In the genomic region with DNA sequence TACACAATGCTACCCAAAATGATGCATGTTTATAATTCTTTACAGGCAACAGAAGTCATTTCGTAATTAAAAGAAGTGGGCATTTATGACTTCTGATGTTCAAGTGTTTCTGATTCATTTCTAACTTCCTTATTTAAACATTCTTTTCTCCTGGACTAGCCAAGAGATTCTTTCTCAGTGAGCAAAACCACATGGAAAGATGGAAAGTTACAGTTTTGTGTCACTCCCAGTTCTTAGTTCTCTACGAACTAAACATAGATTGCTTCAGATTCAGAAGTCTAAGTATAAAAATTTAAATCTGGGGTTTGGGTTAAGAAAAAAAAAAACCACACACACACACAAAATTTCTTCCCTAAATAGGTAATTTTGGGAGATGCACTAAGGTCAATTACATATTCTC, we compare ENCODE assay signal across 23 mouse cellular contexts.
DNase-seq lines count a peak whose midpoint lies in the region; ATAC-seq and TF ChIP-seq lines count a peak whose summit lies in the region.
"Had no signal": no experiment of that assay in that cellular context is flagged by ENCODE, and none has a peak within 500 bp of the region (broad histone marks: within the 10 kb centered on the region; RNA-seq: fewer than 3 reads in every experiment).

No protein-coding gene starts in this region.

- no peak for ATAC-seq in embryonic facial prominence, embryonic 14.5 days (ENCODE audit: low read depth)
- ATAC-seq: forebrain, embryonic 15.5 days; intestine, postnatal 0 days had no signal

- no peak overlapping the region for H3K27ac ChIP-seq in embryonic facial prominence, embryonic 14.5 days (replicated peaks; ENCODE audit: low read depth, low read length)
- no peak overlapping the region for H3K27ac ChIP-seq in embryonic facial prominence, embryonic 10.5 days (replicated peaks)
- H3K27ac ChIP-seq in embryonic fibroblast, embryonic 13.5 days (ENCODE audit: insufficient read depth, low read length) = peak overlapping the region; percentile 100
- H3K27ac ChIP-seq: embryonic facial prominence, embryonic 15.5 days; forebrain, embryonic 12.5 days; forebrain, embryonic 15.5 days; gastrocnemius, adult 2 months; hindbrain, embryonic 12.5 days; hindbrain, embryonic 15.5 days had no signal

- no peaks in the 10 kb centered on the region for H3K36me3 ChIP-seq in embryonic facial prominence, embryonic 14.5 days (ENCODE audit: control insufficient read depth, insufficient read depth, low read length)
- H3K36me3 ChIP-seq in embryonic facial prominence, embryonic 10.5 days (replicated peaks) = no peaks in the 10 kb centered on the region
- H3K36me3 ChIP-seq: embryonic facial prominence, embryonic 15.5 days; forebrain, embryonic 12.5 days; forebrain, embryonic 15.5 days; hindbrain, embryonic 12.5 days; hindbrain, embryonic 15.5 days had no signal

- TF ChIP-seq POLR2A in embryonic fibroblast, embryonic 13.5 days (IDR thresholded peaks at IDR 0.05; ENCODE audit: low read depth, low read length) = no peak

- no peaks in the 10 kb centered on the region for H3K9me3 ChIP-seq in embryonic facial prominence, embryonic 14.5 days (ENCODE audit: control insufficient read depth, low read length)
- H3K9me3 ChIP-seq in embryonic facial prominence, embryonic 10.5 days = no peaks in the 10 kb centered on the region
- H3K9me3 ChIP-seq: embryonic facial prominence, embryonic 15.5 days; forebrain, embryonic 12.5 days; forebrain, embryonic 15.5 days; hindbrain, embryonic 12.5 days; hindbrain, embryonic 15.5 days had no signal

- no peak for TF ChIP-seq CTCF in embryonic fibroblast, embryonic 13.5 days (IDR thresholded peaks at IDR 0.05; ENCODE audit: borderline replicate concordance, insufficient read depth, low read length)

- peak; percentile 3 for DNase-seq in embryonic facial prominence, embryonic 14.5 days (ENCODE audit: low spot score)
- DNase-seq in embryonic facial prominence, embryonic 10.5 days (ENCODE audit: low spot score) = no peak
- peak; percentile 26 for DNase-seq in 3134 (ENCODE audit: extremely low read depth, insufficient read length, low spot score)
- peak; percentile 44 for DNase-seq in NIH3T3 (ENCODE audit: low read depth)
- no peak for DNase-seq in adrenal gland, adult 2 months
- DNase-seq in kidney, postnatal 25 days = no peak
- DNase-seq: adrenal gland, adult 8-10 months; adrenal gland, postnatal 25 days; cerebellum, adult 2 months; cerebellum, adult 9-11 months; cerebellum, postnatal 25 days; gastrocnemius, adult 2 months; gastrocnemius, postnatal 14 days; heart, adult 11 months had no signal

- H3K9ac ChIP-seq in embryonic facial prominence, embryonic 14.5 days (ENCODE audit: low read depth, low read length) = no peak overlapping the region
- H3K9ac ChIP-seq: embryonic facial prominence, embryonic 15.5 days; forebrain, embryonic 12.5 days; forebrain, embryonic 15.5 days; hindbrain, embryonic 12.5 days; hindbrain, embryonic 15.5 days had no signal

- H3K4me2 ChIP-seq in embryonic facial prominence, embryonic 14.5 days (ENCODE audit: low read depth, low read length) = no peak overlapping the region
- H3K4me2 ChIP-seq: embryonic facial prominence, embryonic 15.5 days; forebrain, embryonic 12.5 days; forebrain, embryonic 15.5 days; heart, embryonic 11.5 days; hindbrain, embryonic 12.5 days; hindbrain, embryonic 15.5 days had no signal

- 77% methylated on average over 2 of the region's 2 CpGs for WGBS in embryonic facial prominence, embryonic 14.5 days
- 94% methylated on average over 2 of the region's 2 CpGs for WGBS in embryonic facial prominence, embryonic 10.5 days

- H3K4me3 ChIP-seq in embryonic facial prominence, embryonic 14.5 days (ENCODE audit: low read depth, low read length) = no peak overlapping the region
- no peak overlapping the region for H3K4me3 ChIP-seq in embryonic facial prominence, embryonic 10.5 days
- no peak overlapping the region for H3K4me3 ChIP-seq in embryonic fibroblast, embryonic 13.5 days (ENCODE audit: insufficient read depth, low read length)
- H3K4me3 ChIP-seq: embryonic facial prominence, embryonic 15.5 days; erythroblast, embryonic 14.5 days; forebrain, embryonic 12.5 days; forebrain, embryonic 15.5 days; gastrocnemius, adult 2 months; hindbrain, embryonic 12.5 days; hindbrain, embryonic 15.5 days had no signal

- H3K4me1 ChIP-seq in embryonic facial prominence, embryonic 14.5 days (ENCODE audit: control insufficient read depth, insufficient read depth, low read length) = no peaks in the 10 kb centered on the region
- H3K4me1 ChIP-seq in embryonic facial prominence, embryonic 10.5 days = no peaks in the 10 kb centered on the region
- peaks cover 16% of the 10 kb centered on the region for H3K4me1 ChIP-seq in embryonic fibroblast, embryonic 13.5 days (ENCODE audit: control insufficient read depth, insufficient read depth, low read length)
- H3K4me1 ChIP-seq: embryonic facial prominence, embryonic 15.5 days; forebrain, embryonic 12.5 days; forebrain, embryonic 15.5 days; hindbrain, embryonic 12.5 days; hindbrain, embryonic 15.5 days had no signal

- no peaks in the 10 kb centered on the region for H3K27me3 ChIP-seq in embryonic facial prominence, embryonic 14.5 days (replicated peaks; ENCODE audit: control insufficient read depth, insufficient read depth, low read length)
- H3K27me3 ChIP-seq in embryonic facial prominence, embryonic 10.5 days (replicated peaks; ENCODE audit: low read depth, poor library complexity, severe bottlenecking) = no peaks in the 10 kb centered on the region
- H3K27me3 ChIP-seq: embryonic facial prominence, embryonic 15.5 days; forebrain, embryonic 12.5 days; forebrain, embryonic 15.5 days; hindbrain, embryonic 12.5 days; hindbrain, embryonic 15.5 days had no signal

Comparison
In these comparisons a context has a peak if more than half of its experiments do, and no peak if none do; other contexts are left out.
1. DNase-seq: peak in embryonic facial prominence, embryonic 14.5 days (single experiment), 3134 (single experiment) and NIH3T3 (single experiment); none in embryonic facial prominence, embryonic 10.5 days (single experiment), adrenal gland, adult 2 months (single experiment) and kidney, postnatal 25 days (0 of 2).